Mouse (Mus musculus) macrophage (primary cell): ENCODE measurements around the gene Zfp266. TPM values are rescaled to one million over a fixed set of nuclear protein-coding genes. Genes with fewer than 3 reads are reported as not detected.

Experiments
- H3K27ac ChIP-seq: fragments of 350-480 bp; formaldehyde crosslinking; 2 replicates; pipeline ENCODE4 v1.9.0; 2021
- H3K36me3 ChIP-seq: fragments of 350-480 bp; formaldehyde crosslinking; 2 replicates; pipeline ENCODE4 v1.9.0; 2021; ENCODE audit errors: inconsistent target
- H3K4me3 ChIP-seq: fragments of 350-480 bp; formaldehyde crosslinking; 2 replicates; pipeline ENCODE4 v1.9.0; 2021; ENCODE audit errors: inconsistent target
- H3K79me2 ChIP-seq: fragments of 350-480 bp; formaldehyde crosslinking; 2 replicates; pipeline ENCODE4 v1.9.0; 2021; ENCODE audit errors: inconsistent target
- WGBS: methylation state at CpG from one replicate; pipeline ENCODE4 v1.1.7; 2026; ENCODE audit warnings: inconsistent platforms; ENCODE audit not compliant: missing documents; 5-methylcytosine and 5-hydroxymethylcytosine counted together
- polyA plus RNA-seq: library from polyadenylated mRNA; stranded (reverse); fragments of 250-400 nt; gene quantifications from 3 replicates; pipeline ENCODE4 v1.2.4, GENCODE M21; 2018; ENCODE audit warnings: inconsistent platforms

Zfp266 gene
- polyA plus RNA-seq, 1 experiment from 2014 or later: 5.2 TPM

DNA sequence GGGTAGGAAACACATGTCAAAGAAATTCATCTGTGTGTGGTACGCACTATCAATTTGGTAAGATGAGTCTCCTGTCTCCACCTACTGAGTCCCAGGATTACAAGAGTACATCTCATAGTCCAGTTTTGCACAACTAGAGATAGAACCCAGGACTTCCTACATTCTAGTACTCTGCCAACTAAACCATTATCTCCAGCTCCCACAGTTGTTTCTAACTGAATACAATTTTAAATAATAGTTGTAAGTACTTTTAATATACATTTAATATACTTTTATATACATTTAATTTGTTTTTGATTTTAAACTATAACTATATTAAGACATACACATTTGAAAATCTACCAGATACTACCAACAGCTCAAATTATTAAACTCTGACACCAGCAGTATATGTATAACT is 3.5 kb downstream of the Zfp266 start:
- Histone ChIP-seq H3K36me3 (no peaks in the 10 kb centered on the region), H3K4me3 (no peak overlapping the region), H3K27ac (no peak overlapping the region), H3K79me2 (peaks cover 58% of the 10 kb centered on the region)
- 100% methylated on average over 1 of the region's 1 CpGs for WGBS

DNA sequence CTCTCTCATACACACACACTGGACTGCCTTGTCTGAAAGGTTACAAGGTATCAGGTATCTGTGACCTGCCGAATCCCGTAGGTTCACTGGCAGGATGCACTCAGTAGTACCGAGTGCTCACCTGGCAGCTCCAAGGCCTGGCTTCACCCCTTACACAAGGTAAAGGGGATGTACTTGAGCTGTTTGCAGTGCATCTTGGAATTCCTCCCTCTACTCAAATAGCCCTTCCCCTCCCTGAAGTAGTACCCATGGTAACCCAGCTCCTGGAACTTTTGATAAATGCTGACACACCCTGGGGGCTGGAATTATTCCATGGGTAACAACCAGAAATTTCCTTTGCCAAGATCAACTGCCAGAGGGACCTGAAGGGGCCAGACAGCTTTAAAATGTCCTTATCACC is 7.2 kb downstream of the Zfp266 start:
- 100% methylated on average over 3 of the region's 3 CpGs for WGBS
- Histone ChIP-seq H3K4me3 (no peak overlapping the region), H3K36me3 (no peaks in the 10 kb centered on the region), H3K27ac (no peak overlapping the region), H3K79me2 (peaks cover 42% of the 10 kb centered on the region; the same call in 1 of the 2 replicates)

- no peak overlapping the region for H3K4me3 ChIP-seq
- H3K36me3 ChIP-seq: no peaks in the 10 kb centered on the region
- H3K27ac ChIP-seq: no peak overlapping the region
- 80% methylated on average over 7 of the region's 8 CpGs for WGBS
- peaks cover 31% of the 10 kb centered on the region; the same call in 1 of the 2 replicates for H3K79me2 ChIP-seq
Observed at GRCm38 (mm10) chr9:20512714-20513113, 8.5 kb downstream of the Zfp266 start.

- H3K36me3 ChIP-seq: no peaks in the 10 kb centered on the region
- no peak overlapping the region for H3K4me3 ChIP-seq
- peaks cover 31% of the 10 kb centered on the region; the same call in 1 of the 2 replicates for H3K79me2 ChIP-seq
- H3K27ac ChIP-seq: no peak overlapping the region
- 86% methylated on average over 4 of the region's 4 CpGs for WGBS
Observed at GRCm38 (mm10) chr9:20511645-20512044, 9.6 kb downstream of the Zfp266 start.

- Histone ChIP-seq H3K27ac (no peak overlapping the region), H3K36me3 (peaks cover 9% of the 10 kb centered on the region; the same call in 1 of the 2 replicates)
- WGBS: 70% methylated on average over 1 of the region's 1 CpGs
Observed at GRCm38 (mm10) chr9:20510346-20510745, 10.9 kb downstream of the Zfp266 start.

GRCm38 (mm10) chr9:20509676-20510075 is 11.5 kb downstream of the Zfp266 start:
- 96% methylated on average over 3 of the region's 3 CpGs for WGBS
- H3K36me3 ChIP-seq: peaks cover 15% of the 10 kb centered on the region; the same call in 1 of the 2 replicates
- H3K27ac ChIP-seq: no peak overlapping the region

More at GRCm38 (mm10) chr9:20510346-20510745, 10.9 kb downstream of the Zfp266 start:
- Histone ChIP-seq H3K4me3 (no peak overlapping the region), H3K79me2 (peaks cover 29% of the 10 kb centered on the region; the same call in 1 of the 2 replicates)

DNA sequence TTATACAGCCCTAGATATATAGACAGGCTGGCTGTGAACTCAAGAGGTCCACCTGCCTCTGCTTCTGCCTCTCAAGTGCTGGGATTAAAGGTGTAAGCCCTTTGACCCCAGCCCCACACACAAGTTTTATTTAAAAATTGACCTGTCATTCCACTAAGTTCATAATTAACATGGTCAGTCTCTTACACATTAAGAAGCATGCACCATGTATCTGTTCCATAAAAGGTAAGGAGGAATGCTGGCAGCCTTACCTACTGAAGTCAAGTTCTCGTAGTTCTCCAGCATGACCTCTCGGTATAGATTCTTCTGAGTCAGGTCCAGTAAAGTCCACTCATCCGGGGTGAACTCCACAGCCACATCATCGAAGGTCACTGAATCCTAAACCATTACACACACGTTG is 16.4 kb downstream of the Zfp266 start:
- WGBS: 94% methylated on average over 5 of the region's 5 CpGs
- Histone ChIP-seq H3K27ac (no peak overlapping the region), H3K4me3 (no peak overlapping the region), H3K79me2 (no peaks in the 10 kb centered on the region), H3K36me3 (peaks cover 54% of the 10 kb centered on the region)

More at GRCm38 (mm10) chr9:20509676-20510075, 11.5 kb downstream of the Zfp266 start:
- Histone ChIP-seq H3K79me2 (peaks cover 22% of the 10 kb centered on the region; the same call in 1 of the 2 replicates), H3K4me3 (no peak overlapping the region)

DNA sequence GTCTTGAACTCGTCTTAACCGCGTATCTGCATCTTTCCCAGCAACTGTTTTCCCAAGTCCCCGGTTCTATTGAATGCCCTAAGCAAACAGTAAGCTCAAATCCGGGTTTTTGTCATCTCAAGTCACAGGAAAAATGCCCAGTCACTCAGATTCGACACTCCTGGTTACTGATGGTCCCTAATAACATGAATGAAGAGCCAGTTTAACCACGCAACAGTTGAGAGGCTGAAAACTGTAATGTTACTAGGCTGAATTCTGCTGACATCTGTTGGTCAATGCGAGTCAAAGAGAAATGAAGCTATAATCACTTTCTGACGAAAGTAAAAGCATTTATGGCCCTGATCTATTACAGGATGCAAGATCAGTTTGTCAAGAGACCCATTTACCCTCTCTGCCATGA is 27.9 kb downstream of the Zfp266 start:
- 5% methylated on average over 9 of the region's 9 CpGs for WGBS
- Histone ChIP-seq H3K36me3 (peaks cover 17% of the 10 kb centered on the region; the same call in 1 of the 2 replicates), H3K27ac (peak overlapping the region; percentile 82), H3K4me3 (peak overlapping the region; percentile 82), H3K79me2 (peaks cover 41% of the 10 kb centered on the region)

DNA sequence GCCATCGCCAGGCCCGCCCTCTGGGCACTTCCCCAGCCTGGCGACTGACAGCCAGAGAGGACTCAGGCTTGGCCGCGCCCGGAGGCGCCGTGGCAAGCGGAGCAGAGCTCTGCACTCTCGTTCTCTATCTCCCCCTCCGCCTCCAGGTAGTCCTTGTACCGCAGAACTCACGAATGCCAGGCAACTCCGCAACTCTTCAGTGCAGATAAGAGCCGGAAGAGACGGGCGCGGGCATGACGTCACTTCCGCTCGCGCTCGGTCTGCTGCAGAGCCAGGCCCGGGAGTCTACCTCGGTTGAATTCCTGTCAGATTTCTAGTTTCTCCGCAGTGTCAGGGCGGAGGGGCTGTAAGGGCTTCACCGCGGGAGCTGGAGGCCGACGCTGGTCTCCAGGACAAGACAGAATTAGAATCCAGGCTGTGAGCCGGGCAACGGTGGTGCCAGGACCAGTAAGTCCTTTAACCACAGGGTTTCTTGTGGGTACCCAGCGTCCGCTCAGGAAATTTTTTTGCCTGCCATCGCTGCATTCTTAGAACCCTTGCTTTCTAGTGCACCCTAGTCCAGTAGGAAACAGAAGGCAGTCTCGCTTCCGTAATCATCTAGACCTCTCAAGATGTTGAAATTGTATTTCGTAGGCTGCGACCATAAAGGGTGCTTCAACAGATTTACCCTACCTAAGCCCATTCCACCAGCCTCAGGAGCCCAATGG is 28.5 kb downstream of the Zfp266 start, which contains the start of gene Zfp426:
Gene Zfp426 (minus strand): TSS at position 220 of the 707 bp plus-strand sequence.
- under 1% methylated on average over 38 of the region's 40 CpGs for WGBS
- 0 out of 2 replicates have a peak, but pooled peaks cover 11% of the 10 kb centered on the region for H3K36me3 ChIP-seq
- peaks cover 46% of the 10 kb centered on the region for H3K79me2 ChIP-seq
- H3K27ac ChIP-seq: peak within 1 kb of the TSS; percentile 82
- H3K4me3 ChIP-seq: peak within 1 kb of the TSS; percentile 82

DNA sequence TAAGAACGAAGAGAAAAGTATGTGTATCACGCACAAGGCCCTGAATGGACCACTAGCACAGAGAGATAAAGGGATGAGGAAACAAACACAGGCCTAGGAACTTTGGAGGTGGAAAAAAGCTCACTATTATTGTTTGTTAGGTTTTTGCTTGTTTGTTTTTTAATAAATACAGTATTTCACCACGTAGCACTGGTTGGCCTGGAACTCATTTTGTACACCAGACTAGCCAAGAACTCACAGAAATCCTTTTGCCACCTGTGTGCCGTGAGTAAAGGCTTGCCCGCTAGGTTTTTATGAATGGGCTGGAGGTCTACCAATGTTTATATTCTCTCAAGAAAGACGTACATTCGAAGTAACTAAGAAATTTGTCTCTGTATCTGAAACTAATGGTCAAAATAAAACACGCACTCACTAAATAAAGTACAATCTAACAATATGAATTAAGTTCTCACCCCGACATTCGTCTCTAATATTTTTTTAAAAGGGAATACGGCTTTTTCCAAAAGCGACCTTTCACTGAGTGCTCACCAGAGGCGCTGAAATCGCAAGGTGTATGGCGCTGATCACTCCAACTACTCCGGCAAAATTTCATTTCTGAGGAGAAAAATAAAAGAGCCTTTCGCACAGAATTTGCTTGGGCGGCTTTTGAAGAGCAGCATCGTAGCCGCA is 29.2 kb downstream of the Zfp266 start:
- H3K4me3 ChIP-seq: peak overlapping the region; percentile 82
- peaks cover 46% of the 10 kb centered on the region for H3K79me2 ChIP-seq
- H3K36me3 ChIP-seq: 0 out of 2 replicates have a peak, but pooled peaks cover 4% of the 10 kb centered on the region
- peak overlapping the region; percentile 82 for H3K27ac ChIP-seq
- WGBS: 7% methylated on average over 20 of the region's 20 CpGs

DNA sequence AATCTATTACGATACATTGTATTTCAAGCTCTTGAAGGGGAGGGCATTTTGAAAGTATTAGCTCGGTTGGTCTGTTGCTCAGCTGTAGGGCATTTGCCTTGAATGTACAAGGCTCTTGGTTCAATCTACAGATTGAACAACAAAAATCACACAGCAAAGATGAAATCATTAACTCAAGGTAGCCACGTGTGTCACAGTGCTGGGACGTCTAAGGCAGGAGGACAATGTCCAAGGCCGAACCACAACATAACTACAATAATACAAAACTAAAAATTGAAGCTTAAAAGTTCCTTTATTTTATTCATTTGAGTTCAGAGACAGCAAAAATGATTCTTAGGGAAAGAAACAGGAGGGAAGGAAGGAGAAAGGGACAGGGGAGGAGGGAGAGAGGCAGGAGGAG is 31.7 kb downstream of the Zfp266 start:
- no peak overlapping the region for H3K27ac ChIP-seq
- peaks cover 46% of the 10 kb centered on the region for H3K79me2 ChIP-seq
- no peak overlapping the region for H3K4me3 ChIP-seq
- 93% methylated on average over 5 of the region's 5 CpGs for WGBS
- peaks cover 20% of the 10 kb centered on the region; the same call in 1 of the 2 replicates for H3K36me3 ChIP-seq

DNA sequence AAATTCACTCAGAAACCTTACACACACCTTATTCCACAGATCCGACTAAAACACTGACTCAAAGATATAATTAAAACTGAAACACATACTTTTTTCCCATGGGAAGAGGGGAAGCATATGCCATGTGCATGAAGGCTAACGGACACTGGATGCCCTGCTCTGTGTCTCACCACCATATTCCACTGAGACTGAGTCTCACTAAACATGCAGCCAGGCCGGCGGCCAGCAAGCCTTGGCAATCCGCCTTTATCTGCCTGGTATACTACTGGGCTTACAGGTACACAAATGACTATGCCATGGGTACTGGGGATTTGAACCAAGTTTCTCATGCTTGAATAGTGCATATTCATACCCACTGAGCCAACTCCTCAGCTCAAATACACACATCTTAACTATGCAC is 41.8 kb downstream of the Zfp266 start:
- Histone ChIP-seq H3K79me2 (no peaks in the 10 kb centered on the region), H3K4me3 (no peak overlapping the region), H3K36me3 (peaks cover 31% of the 10 kb centered on the region), H3K27ac (no peak overlapping the region)
- WGBS: 87% methylated on average over 5 of the region's 5 CpGs

DNA sequence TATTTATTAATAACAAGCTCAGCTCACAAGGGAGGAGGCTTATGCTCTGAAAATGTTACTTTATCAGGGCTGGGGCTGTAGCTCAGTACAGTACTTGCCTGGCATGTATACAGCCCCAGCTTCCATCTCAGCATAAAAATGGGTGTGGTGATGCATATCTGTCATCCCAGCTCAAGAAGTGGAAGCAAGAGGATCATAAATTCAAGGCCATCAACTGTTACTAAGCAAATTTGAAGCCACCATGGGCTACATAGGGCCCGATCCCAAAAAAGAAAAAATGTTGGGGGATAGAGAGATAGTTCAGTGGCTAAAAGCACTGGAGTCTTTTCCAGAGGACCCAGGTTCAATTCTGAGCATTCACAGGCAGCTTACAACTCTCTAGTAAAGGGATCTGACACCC is 44.6 kb downstream of the Zfp266 start:
- 88% methylated on average over 1 of the region's 1 CpGs for WGBS
- H3K27ac ChIP-seq: no peak overlapping the region
- no peak overlapping the region for H3K4me3 ChIP-seq
- H3K36me3 ChIP-seq: peaks cover 45% of the 10 kb centered on the region
- no peaks in the 10 kb centered on the region for H3K79me2 ChIP-seq

DNA sequence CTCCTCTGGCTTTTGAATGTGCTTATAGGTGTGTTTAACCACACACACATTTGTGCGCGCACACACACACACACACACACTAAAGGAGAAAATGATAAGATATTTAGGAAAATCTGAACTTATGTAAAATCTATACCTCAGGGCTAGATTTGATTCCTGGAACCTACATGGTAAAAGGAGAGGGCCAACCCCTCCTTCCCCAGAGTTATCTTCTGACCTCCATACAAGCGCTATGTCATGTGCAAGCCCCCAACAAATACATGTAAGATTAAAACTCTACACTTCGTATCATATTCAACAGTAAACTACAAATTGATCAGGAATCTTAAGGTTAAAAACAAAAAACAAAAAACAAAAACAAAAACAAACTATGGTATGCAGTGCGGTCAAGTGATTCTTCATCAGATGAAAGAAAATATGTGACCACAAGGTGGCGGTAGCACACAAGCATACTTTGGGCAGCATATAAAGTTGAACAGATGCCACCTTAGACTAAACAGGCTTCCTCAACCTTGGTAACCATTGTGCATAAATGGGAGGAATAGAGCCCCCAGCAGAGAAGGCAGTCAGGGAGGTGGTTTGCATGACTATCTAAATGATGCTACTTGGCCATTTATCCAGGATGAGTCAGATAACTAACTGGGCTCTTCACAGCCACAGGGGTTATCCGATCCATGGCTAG is 54.3 kb downstream of the Zfp266 start:
- Histone ChIP-seq H3K36me3 (peaks cover 28% of the 10 kb centered on the region), H3K4me3 (no peak overlapping the region), H3K79me2 (no peaks in the 10 kb centered on the region), H3K27ac (no peak overlapping the region)
- 59% methylated on average over 7 of the region's 7 CpGs for WGBS
